Mouse (Mus musculus) MEL-GATA-1-ER (cell line): Measurements from ENCODE around the gene Vmn1r115.
"Not testable (repeated sequence)": the region's sequence is repeated elsewhere in the genome, so short reads cannot be mapped to it uniquely, and the experiment has no call there.

ENCODE experiments used
- DNase-seq: peaks from one replicate; pipeline ENCODE4 v3.0.0-alpha.2; 2012; ENCODE audit warnings: low read depth; ENCODE audit errors: extremely low read depth

Vmn1r115 gene

DNA sequence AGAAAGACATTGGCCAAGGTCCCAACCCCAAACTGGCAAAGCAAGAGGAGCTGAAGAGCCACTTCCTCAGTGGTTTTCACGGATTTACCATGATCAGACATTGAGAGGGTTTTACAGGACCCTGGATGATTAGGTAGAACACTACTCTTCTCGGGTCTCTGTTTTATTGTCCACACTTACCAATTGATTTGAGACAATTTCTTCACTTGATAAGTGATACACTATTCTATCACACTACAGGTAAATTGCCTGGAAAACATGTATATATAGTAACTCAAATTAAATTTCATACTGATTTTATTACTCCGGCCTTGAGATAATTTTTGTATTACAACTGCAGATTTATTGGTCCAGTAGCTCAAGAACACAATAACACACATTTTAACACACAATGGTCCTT lies at the start of gene Vmn1r115:
Gene Vmn1r115, minus strand, starts transcription at position 101 of the 400 bp plus-strand sequence.
- not testable (repeated sequence) for DNase-seq

DNA sequence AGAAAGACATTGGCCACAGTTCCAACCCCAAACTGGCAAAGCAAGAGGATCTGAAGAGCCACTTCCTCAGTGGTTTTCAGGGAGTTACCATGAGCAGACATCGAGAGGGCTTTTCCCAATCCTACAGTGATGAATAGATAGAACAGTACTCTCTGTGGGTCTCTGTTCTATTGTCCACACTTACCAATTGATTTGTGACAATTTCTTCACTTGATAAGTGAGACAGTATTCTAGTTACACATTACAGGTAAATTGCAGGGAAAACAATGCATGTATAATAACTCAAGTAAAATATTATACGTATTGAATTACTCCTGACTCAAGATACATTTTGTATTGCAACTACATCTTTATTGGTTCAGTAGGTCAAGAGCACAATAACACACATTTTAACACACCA lies 39.2 kb upstream of the Vmn1r115 start, which contains the start of gene Vmn1r117:
Gene Vmn1r117, minus strand, starts transcription at position 101 of the 400 bp plus-strand sequence.
- DNase-seq, result not testable (repeated sequence)

- not testable (repeated sequence) for DNase-seq
Measured at GRCm38 (mm10) chr7:20871956-20872355, 27.2 kb upstream of the Vmn1r115 start, which contains the start of gene Vmn1r116. Vmn1r116 (plus strand) TSS chr7:20872256.

- not testable (repeated sequence) for DNase-seq
Measured at GRCm38 (mm10) chr7:20812086-20812485, 32.7 kb downstream of the Vmn1r115 start, which contains the start of gene Vmn1r114. Vmn1r114 (minus strand) TSS chr7:20812186.
